Mouse (Mus musculus) adrenal gland, adult 18-20 months (tissue): Measurements from ENCODE around the gene Pja2. TPM values are rescaled to one million over a fixed set of nuclear protein-coding genes. Genes with fewer than 3 reads are reported as not detected.
"Not testable (repeated sequence)": the region's sequence is repeated elsewhere in the genome, so short reads cannot be mapped to it uniquely, and the experiment has no call there.

Experiments used
- DNase-seq, 2 experiments: peaks; one replicate each; pipeline ENCODE4 v3.0.0; 2021 to 2022; ENCODE audit warnings: low spot score in 2 of 2
- microRNA-seq, 2 experiments: library from miRNA; unstranded; fragments of <30 nt; microRNA quantifications; one replicate each; pipeline ENCODE4 v1.2.0; 2021; ENCODE audit warnings: borderline number of aligned reads in 2 of 2
- total RNA-seq, 2 experiments: library from RNA; stranded (reverse); gene quantifications; 1 replicate in 1 of 2; 2 replicates in 1 of 2; pipeline ENCODE4 v1.2.3; 2021

Pja2 gene
- total RNA-seq, 2 experiments from 2014 or later, result 71.3 to 73.3 TPM

DNA sequence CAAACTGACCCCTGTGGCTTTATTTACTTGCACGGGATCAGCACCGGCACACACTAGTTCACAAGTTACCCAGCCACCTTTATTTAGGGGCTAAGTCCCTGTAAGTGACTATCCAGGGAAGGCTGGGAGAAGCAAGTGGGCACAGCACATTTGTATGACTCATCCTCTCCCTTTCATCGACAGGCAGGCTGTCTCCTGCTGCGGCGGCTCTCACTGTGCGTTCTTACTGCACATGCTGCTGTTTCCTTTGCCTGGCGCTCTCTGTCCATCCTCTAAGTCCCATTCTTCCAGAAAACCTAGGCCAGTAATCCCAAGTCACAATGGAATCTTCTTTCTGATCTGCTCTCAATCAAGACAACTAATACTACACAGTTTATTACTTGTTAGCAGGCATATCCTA lies 43.7 kb downstream of the Pja2 start:
- DNase-seq, result no peak

DNA sequence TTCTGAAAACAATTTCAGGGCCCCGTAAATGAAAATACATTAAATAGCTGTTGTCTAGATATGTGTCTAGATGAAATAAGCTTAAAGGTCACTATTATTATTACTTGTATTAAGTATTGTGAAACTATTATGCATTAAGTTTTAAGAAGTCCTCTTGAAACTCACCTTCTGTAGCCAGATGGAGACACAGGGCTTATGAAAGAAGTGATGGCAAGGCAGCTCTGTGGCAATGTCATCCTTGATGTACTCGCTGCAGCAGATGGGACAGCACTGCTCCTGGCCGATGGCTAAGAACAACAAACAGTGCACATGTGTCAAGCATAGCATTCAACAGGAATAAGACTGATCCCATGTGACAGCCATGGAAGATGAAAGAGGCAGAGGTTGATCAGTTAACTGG lies 44.9 kb downstream of the Pja2 start:
- no peak for DNase-seq

DNA sequence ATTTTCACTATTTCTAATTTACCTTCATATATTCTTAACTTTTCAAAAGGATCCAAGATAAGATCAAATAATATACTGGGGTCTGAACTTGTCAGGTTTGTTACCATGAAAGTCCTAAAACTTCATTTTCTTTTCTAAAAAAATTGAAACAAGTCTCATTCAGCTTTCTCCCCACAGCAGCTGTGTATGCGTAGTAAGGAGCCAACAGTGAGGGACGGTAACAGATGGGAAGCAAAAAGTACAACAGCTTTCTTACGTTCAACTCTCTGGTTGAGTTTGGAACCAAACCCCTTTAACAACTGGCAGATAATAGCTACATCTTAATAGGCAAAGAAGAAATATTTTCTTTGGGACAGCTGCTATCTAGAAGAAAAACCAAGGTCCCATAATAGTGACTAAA lies 50.3 kb downstream of the Pja2 start:
- not testable (repeated sequence) for DNase-seq

DNA sequence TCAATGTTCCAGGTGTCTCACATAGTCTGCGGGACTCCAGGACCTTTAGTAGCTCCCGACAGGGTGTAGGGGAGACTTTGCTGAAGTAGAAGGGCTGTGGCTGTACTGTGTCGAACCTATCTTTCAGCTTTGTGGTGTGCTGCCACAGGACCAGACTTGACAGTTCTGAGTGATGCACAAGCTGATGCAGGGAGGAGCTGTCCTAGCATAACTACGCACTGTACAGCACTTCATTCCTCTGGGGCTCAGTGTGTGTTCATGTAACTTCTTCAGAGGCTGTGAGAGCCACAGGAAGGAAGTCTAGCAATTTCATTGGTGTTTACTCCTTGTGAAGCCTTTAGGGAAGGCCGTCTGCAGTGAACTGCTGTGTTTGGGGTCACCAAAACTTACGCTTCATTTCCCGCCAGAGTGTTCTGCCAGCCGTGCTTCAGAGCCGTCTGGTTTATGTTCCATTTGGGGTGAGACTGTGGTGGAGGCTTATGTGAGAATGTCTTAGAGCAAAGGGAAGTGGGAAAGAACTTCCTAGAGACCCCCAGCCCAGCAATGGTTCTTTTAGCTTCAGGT lies 54.0 kb downstream of the Pja2 start:
- no peak for DNase-seq

DNA sequence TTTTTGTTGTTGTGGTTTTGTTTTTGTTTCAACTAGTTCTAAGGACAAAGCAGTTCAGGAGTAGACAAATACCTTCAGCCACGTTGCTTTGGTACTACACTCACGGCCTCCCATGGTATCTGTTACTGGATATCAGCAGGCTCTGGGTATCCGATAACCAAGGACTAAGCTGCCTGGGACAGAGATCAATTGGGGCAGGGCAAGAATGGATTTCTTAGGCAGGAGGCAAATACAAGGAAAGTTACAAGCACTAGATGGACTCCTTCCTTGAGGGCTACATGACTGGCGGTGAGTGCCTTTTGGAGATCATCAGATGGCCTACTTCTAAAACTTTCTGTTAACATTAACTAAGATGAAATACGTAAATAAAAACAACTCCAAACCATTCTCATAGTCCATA lies 55.0 kb downstream of the Pja2 start:
- DNase-seq, result no peak

DNA sequence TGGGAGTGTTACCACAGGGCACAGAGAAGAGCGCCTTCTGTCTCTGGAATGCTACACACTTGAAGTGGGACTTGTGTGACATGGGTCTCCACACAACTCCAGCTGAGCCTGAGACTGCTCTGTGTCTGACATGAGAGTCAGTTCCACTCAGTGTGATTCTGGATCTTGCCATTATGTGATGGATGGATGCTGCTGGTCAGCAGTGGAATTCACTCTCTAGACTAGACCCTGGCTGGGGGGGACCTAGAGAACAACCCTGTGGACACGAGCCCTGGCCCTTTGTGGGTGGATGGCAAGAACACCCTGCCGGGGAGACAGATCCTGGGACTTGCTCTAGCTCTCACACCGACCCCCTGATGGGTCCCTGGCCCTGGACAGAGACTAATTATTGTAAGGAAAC lies 56.5 kb downstream of the Pja2 start:
- DNase-seq, result no peak

DNA sequence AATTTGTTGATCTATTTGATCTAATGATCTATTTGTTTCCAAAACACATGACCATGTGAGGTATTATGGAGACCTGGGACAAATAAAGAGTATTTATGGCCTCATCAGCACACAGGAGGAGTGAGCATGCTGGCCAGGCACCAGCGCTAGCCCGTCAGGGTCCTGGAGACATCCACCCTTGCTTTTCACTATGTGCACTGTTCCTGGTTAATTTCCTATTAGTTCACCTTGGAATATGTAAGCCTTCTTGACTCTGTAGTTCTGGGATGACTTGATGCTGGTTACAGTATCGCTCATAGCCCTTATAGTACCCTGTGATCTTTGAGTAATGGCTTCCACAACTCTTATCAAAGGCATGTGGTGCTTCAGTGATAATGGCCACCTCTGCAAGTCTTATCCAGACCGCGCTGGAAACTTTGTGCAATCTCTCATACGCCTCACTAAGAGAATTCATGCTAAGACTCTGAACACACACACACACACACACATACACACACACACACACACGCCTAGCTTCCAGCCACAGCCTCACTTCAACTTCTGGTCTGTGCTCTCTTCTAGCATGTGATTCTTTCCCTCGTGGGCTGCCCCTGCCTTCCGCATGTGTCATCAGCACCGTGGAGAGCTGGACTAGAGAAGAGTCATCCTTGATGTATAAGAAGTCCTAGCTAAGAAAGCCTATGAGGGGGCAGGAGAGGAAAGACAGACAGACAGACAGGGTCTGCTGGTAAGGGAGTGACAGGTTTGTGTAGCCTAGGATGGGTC lies 57.2 kb downstream of the Pja2 start:
- no peak for DNase-seq

DNA sequence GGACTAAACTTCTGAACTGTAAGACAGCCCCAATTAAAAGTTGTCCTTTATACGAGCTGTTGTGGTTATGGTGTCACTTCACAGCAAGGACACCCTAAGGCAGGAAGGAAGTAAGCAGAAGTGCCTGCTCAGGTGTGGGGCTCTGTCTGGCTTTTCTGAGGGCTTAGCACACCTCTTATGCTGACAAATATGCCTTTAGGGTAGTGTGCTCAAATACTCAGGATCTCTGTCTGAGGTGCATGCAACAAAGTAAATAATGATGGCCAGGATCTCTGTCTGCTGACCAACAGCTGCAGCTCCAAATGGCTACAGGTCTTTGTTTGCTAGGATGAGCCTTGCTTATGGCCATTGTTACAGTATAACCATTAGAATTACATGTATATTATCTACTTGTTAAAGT lies 71.1 kb downstream of the Pja2 start:
- DNase-seq, result no peak

DNA sequence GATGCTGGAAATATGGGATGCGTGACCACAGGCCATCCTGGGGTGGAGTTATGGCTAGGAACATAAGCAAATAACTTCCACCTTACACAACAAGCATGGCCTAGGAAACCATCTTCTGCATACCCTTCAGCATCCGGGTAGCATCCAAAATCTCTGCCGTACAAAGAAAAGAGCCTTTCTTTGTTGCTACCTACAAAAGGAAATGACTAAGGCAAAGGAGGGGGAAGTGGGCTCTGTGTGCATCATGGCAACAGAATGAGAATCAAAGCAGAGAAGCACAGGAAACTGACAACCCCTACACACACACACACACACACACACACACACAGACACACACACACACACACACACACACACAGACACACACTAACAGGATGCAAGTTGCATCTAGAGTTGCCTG lies 83.5 kb downstream of the Pja2 start:
- DNase-seq, result no peak

DNA sequence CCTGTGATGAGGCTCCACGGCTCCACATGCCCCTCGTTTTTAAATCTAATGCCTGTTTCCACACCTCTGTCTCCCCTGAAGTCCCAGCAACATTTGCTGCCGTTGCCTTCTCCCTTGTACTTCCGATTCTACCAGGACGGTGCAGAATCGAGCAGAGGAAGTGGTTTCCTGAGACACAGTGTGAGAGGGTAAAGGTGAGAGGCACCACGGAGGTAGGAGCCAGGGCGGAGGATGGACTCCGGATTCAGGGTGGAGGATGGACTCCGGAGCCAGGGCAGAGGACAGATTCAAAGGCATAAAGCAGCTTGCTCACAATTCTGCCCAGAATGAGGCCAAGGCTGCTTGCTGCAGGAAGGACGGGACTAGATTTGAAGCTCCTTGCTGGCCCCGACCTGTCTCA lies 88.8 kb downstream of the Pja2 start:
- no peak for DNase-seq

DNA sequence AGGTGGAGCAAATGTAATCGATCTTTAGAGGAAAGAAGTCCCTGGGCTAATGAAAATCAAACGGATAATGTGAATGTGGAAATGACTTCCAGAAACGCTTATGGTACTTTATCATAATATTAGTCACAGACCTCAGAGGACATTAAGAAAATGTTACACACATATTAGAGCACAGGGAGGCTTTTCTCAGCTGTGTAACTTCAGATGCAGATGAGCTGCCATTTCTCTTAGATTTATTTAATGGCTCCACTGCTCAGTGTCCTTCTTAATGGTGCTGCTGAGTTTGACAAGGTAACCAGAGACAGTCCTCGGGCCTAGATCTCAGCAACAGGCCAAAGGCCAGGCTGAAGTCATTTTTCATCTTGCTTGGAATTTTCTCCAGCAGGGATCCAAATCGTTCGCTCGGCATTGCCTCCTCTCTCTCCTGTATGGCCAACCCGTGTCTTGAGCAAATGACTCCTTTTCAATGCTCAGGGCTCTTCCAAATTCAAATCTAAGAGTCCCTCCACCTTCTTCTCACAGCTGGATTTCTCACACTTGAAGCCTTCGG lies 89.3 kb downstream of the Pja2 start:
- DNase-seq, result no peak

DNA sequence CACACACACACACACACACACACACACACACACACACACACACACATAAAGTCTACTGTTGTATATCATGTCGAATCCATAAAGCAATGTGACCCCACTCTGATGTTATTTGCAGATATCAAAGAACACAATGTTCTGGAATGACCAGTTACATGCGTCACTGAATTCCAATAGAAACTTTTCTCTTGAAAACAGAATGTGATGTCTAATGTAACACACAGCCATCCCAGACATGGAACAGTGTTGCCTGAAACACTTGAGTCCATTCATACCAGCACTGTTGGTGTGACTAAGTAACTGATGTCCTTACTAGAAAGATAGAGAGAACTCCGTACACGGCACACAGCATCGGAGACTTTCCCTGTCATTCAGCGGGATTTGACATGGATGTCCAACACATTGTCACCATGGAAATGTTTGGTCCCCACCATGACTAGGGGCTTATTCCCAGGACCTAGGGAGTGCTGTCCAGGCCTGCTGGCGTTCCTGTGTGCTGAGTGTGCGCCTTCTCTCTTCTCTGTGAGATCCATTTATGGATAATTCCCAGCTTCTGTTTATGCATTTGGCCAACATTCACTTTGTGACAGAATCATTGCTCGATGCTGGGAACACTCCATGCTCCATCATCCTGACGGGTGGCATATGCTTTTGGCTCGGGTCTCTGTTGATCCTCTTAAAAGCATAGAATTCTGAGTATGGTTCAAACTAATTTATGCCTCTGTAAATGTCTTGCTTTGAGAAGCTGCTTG lies 90.0 kb downstream of the Pja2 start:
- no peak for DNase-seq

DNA sequence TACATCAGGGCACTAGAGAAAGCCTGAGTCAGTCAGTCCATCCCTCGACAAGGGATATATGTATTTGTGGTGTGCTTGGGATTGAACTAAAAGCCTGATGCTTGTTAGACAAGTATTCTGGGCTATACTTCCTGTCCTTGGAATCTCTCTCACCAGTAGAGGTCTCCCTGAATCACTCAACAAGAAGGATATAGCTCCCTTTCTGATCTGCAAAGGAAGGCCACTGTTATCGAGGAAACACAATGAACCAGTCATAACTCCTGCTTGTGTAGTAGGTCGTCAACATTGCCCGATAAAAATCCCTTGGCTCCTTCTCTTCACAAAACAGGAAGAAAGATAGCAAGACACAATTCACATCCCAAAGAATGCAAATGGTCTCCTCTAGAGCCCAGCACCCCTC lies 99.6 kb downstream of the Pja2 start:
- DNase-seq, result no peak

DNA sequence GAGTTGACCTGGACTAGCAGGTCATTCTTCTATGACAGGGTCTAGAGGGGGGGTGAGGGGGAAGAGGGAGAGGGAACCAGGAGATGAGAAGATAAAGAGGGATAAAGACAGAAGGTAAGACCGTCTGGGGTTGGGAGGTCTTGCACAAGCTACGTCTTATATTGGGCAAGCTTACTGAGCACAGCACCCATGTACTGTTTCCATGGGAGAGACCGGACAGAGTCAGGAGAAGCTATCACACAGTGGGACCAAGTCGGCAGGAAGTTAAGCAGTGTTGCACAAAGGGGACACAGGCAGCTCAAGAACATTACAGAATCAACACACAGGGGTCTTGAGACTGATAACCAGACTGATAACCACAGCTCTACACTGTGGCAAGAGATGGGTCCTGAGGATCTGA lies 100.1 kb downstream of the Pja2 start:
- DNase-seq, result not testable (repeated sequence)

DNA sequence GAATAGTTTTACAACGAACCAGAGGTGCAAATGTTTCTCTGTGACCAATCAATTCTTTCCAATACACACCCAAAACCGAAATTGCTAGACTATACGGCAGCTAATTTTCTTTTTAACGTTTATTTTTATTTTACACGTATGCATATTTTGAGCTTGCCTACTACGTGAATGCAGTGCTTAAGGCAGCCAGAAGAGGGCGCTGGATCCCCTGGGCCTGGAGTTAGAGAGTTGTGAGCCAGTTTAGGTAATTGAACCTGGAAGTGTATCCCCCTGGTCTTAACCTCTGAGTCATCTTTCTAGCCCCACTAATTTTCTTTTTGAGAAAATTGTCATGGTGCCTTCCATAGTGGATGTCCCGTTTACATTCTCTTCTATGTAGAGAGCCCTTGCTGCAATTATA lies 100.5 kb downstream of the Pja2 start:
- DNase-seq, result no peak

Small RNA genes lying within 50 kb of the gene (microRNA-seq; reads per million reads assigned to microRNA genes)
- gene Gm24194, result 0 reads per million in 2 experiments
